Mouse (Mus musculus) neural tube, embryonic 14.5 days (tissue): Measurements from ENCODE around the gene Peli3. TPM values are rescaled to one million over a fixed set of nuclear protein-coding genes. Genes with fewer than 3 reads are reported as not detected.

Experiments used
- ATAC-seq: fragments of 200-750 bp; cut with Nextera tagmentation; 2 replicates; pipeline ENCODE4 v1.8.0; 2017; ENCODE audit warnings: low read depth, mild to moderate bottlenecking, moderate TSS enrichment, moderate library complexity
- H3K27ac ChIP-seq: fragments of 300-500 bp; sonication (generic); 2 replicates; pipeline ENCODE4 v1.5.1; 2014; ENCODE audit warnings: low read depth, mild to moderate bottlenecking, control low read depth, low read length, moderate library complexity, mixed read lengths
- H3K27me3 ChIP-seq: fragments of 300-500 bp; sonication (generic); 2 replicates; pipeline ENCODE4 v1.6.1; 2014; ENCODE audit warnings: low read length; ENCODE audit not compliant: control insufficient read depth, insufficient read depth
- H3K36me3 ChIP-seq: fragments of 300-500 bp; sonication (generic); 2 replicates; pipeline ENCODE4 v1.6.1; 2014; ENCODE audit warnings: low read length, mixed read lengths; ENCODE audit not compliant: control insufficient read depth, insufficient read depth
- H3K4me1 ChIP-seq: fragments of 300-500 bp; sonication (generic); 2 replicates; pipeline ENCODE4 v1.6.1; 2014; ENCODE audit warnings: low read length; ENCODE audit not compliant: control insufficient read depth, insufficient read depth
- H3K4me2 ChIP-seq: fragments of 300-500 bp; sonication (generic); 2 replicates; pipeline ENCODE4 v1.6.1; 2014; ENCODE audit warnings: mild to moderate bottlenecking, low read depth, low read length, control low read depth
- H3K4me3 ChIP-seq: fragments of 300-500 bp; sonication (generic); 2 replicates; pipeline ENCODE4 v1.5.1; 2014; ENCODE audit warnings: low read depth, low read length, control low read depth, mixed read lengths
- H3K9ac ChIP-seq: fragments of 300-500 bp; sonication (generic); replicated peaks from 2 replicates; pipeline ENCODE4 v1.6.1; 2014; ENCODE audit warnings: low read depth, mild to moderate bottlenecking, control low read depth, low read length, mixed read lengths
- H3K9me3 ChIP-seq: fragments of 300-500 bp; sonication (generic); 2 replicates; pipeline ENCODE4 v1.6.1; 2016; ENCODE audit warnings: low read length; ENCODE audit not compliant: control insufficient read depth
- WGBS: fragments of 180-500 bp; shearing (Covaris S2); extraction: QIAGEN DNeasy Blood & Tissue Kit; methylation state at CpG from one replicate; pipeline ENCODE4 v1.1.7; 2014; 5-methylcytosine and 5-hydroxymethylcytosine counted together
- polyA plus RNA-seq: library from polyadenylated mRNA; unstranded; fragments of >200 nt; fragmentation: Nextera tagmentation; extraction: Ambion mirVana; gene quantifications from 2 replicates; pipeline ENCODE4 v1.2.1, GENCODE M21; 2014

Peli3 gene
- polyA plus RNA-seq, 1 experiment from 2014 or later: 16.5 TPM

GRCm38 (mm10) chr19:4925121-4925860 is 17.6 kb downstream of the Peli3 start:
- no peaks in the 10 kb centered on the region for H3K27me3 ChIP-seq
- H3K4me1 ChIP-seq: peaks cover 13% of the 10 kb centered on the region
- 96% methylated on average over 11 of the region's 11 CpGs for WGBS
- peaks cover 38% of the 10 kb centered on the region; the same call in 1 of the 2 replicates for H3K36me3 ChIP-seq
- no peak overlapping the region for H3K27ac ChIP-seq
- no peak overlapping the region for H3K4me2 ChIP-seq
- ATAC-seq: no peak
- no peaks in the 10 kb centered on the region for H3K9me3 ChIP-seq
- H3K4me3 ChIP-seq: no peak overlapping the region
- H3K9ac ChIP-seq: no peak overlapping the region

GRCm38 (mm10) chr19:4919652-4920051 is 23.3 kb downstream of the Peli3 start:
- H3K4me1 ChIP-seq: no peaks in the 10 kb centered on the region
- no peaks in the 10 kb centered on the region for H3K27me3 ChIP-seq
- ATAC-seq: no peak
- 84% methylated on average over 6 of the region's 6 CpGs for WGBS
- H3K4me3 ChIP-seq: no peak overlapping the region
- no peak overlapping the region for H3K27ac ChIP-seq
- H3K9ac ChIP-seq: no peak overlapping the region
- no peak overlapping the region for H3K4me2 ChIP-seq
- no peaks in the 10 kb centered on the region for H3K9me3 ChIP-seq
- peaks cover 82% of the 10 kb centered on the region for H3K36me3 ChIP-seq

GRCm38 (mm10) chr19:4916827-4917226 is 26.1 kb downstream of the Peli3 start:
- H3K27ac ChIP-seq: no peak overlapping the region
- H3K4me1 ChIP-seq: no peaks in the 10 kb centered on the region
- H3K27me3 ChIP-seq: no peaks in the 10 kb centered on the region
- H3K4me2 ChIP-seq: no peak overlapping the region
- no peak for ATAC-seq
- WGBS: 93% methylated on average over 10 of the region's 10 CpGs
- H3K9me3 ChIP-seq: no peaks in the 10 kb centered on the region
- no peak overlapping the region for H3K4me3 ChIP-seq
- H3K36me3 ChIP-seq: peaks cover 92% of the 10 kb centered on the region
- no peak overlapping the region for H3K9ac ChIP-seq

- H3K27ac ChIP-seq: no peak overlapping the region
- no peaks in the 10 kb centered on the region for H3K4me1 ChIP-seq
- no peak overlapping the region for H3K4me2 ChIP-seq
- H3K4me3 ChIP-seq: no peak overlapping the region
- no peaks in the 10 kb centered on the region for H3K9me3 ChIP-seq
- H3K36me3 ChIP-seq: peaks cover 88% of the 10 kb centered on the region
- no peak for ATAC-seq
- H3K27me3 ChIP-seq: no peaks in the 10 kb centered on the region
- no peak overlapping the region for H3K9ac ChIP-seq
- WGBS: 91% methylated on average over 15 of the region's 15 CpGs
These were observed 26.9 kb downstream of the Peli3 start for GRCm38 (mm10) chr19:4915924-4916603.

- H3K27me3 ChIP-seq: no peaks in the 10 kb centered on the region
- no peak overlapping the region for H3K9ac ChIP-seq
- H3K4me3 ChIP-seq: no peak overlapping the region
- no peaks in the 10 kb centered on the region for H3K9me3 ChIP-seq
- peaks cover 6% of the 10 kb centered on the region; the same call in 1 of the 2 replicates for H3K4me1 ChIP-seq
- H3K4me2 ChIP-seq: no peak overlapping the region
- peaks cover 40% of the 10 kb centered on the region for H3K36me3 ChIP-seq
- H3K27ac ChIP-seq: no peak overlapping the region
- WGBS: 94% methylated on average over 7 of the region's 7 CpGs
- ATAC-seq: no peak
These were observed 33.6 kb downstream of the Peli3 start for GRCm38 (mm10) chr19:4909376-4909775.

- peaks cover 6% of the 10 kb centered on the region; the same call in 1 of the 2 replicates for H3K4me1 ChIP-seq
- no peak for ATAC-seq
- H3K4me3 ChIP-seq: no peak overlapping the region
- H3K9me3 ChIP-seq: no peaks in the 10 kb centered on the region
- H3K36me3 ChIP-seq: peaks cover 28% of the 10 kb centered on the region
- H3K4me2 ChIP-seq: no peak overlapping the region
- H3K27ac ChIP-seq: no peak overlapping the region
- H3K27me3 ChIP-seq: no peaks in the 10 kb centered on the region
- no peak overlapping the region for H3K9ac ChIP-seq
- WGBS: 85% methylated on average over 4 of the region's 4 CpGs
These were observed 34.8 kb downstream of the Peli3 start for GRCm38 (mm10) chr19:4908107-4908506.

- ATAC-seq: peak; percentile 72
- peak within 1 kb of the TSS; percentile 61 for H3K9ac ChIP-seq
- WGBS: 9% methylated on average over 31 of the region's 31 CpGs
- peaks cover 6% of the 10 kb centered on the region; the same call in 1 of the 2 replicates for H3K4me1 ChIP-seq
- H3K4me2 ChIP-seq: peak within 1 kb of the TSS; percentile 71
- H3K36me3 ChIP-seq: peaks cover 21% of the 10 kb centered on the region
- H3K27ac ChIP-seq: peak within 1 kb of the TSS; percentile 69
- H3K9me3 ChIP-seq: no peaks in the 10 kb centered on the region
- H3K27me3 ChIP-seq: no peaks in the 10 kb centered on the region
- H3K4me3 ChIP-seq: peak within 1 kb of the TSS; percentile 55
These were observed 36.7 kb downstream of the Peli3 start, which contains the start of gene Bbs1 for GRCm38 (mm10) chr19:4905979-4906794. Bbs1 (minus strand) TSS chr19:4906628.

GRCm38 (mm10) chr19:4899888-4900287 is 43.0 kb downstream of the Peli3 start:
- H3K9ac ChIP-seq: no peak overlapping the region
- peaks cover 9% of the 10 kb centered on the region for H3K36me3 ChIP-seq
- H3K9me3 ChIP-seq: no peaks in the 10 kb centered on the region
- H3K27ac ChIP-seq: no peak overlapping the region
- no peaks in the 10 kb centered on the region for H3K27me3 ChIP-seq
- no peak overlapping the region for H3K4me2 ChIP-seq
- H3K4me1 ChIP-seq: no peaks in the 10 kb centered on the region
- ATAC-seq: no peak
- WGBS: 84% methylated on average over 3 of the region's 3 CpGs
- H3K4me3 ChIP-seq: no peak overlapping the region
